Mouse (Mus musculus) cerebellum, adult 2 months (tissue): ENCODE measurements at regions not wholly inside any gene's neighbourhood (a gene's known extent, or its start where the extent isn't known, plus 50 kb on each side); places are given as distances from the start of the nearest gene placed in this dataset.

Experiments used
- CTCF ChIP-seq: fragments of 200-500 bp; IDR thresholded peaks from 2 replicates; pipeline ENCODE4 v1.5.1; 2011; ENCODE audit warnings: low read depth, mild to moderate bottlenecking, control low read depth, low read length, moderate library complexity, borderline replicate concordance; ENCODE audit not compliant: insufficient read depth
- POLR2A ChIP-seq: fragments of 200-500 bp; IDR thresholded peaks from 2 replicates; pipeline ENCODE4 v1.6.1; 2011; ENCODE audit warnings: low read length, control low read depth, borderline replicate concordance; ENCODE audit not compliant: insufficient read depth

DNA sequence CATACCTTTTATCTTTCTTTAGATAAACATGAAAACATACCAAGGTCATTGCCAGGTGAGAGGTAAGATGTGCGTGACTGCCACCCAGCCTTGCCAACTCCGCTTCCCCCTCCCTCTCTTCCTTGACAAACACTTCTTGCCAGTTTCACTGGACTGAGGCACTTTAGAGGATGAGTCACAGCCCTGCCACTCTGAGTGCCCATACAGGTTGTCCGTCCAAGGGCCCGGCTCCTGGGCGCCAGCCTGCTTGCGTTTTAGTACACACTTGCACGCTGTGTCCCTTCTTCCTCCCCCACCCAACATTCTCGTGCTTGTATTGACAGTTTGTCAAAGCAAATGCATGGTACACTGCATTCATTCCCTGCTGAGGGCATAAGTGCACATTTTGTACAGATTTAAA, 1151.7 kb upstream of the 4930412O13Rik start:
- TF ChIP-seq POLR2A (no peak), CTCF (no peak)
